Mouse (Mus musculus): Measurements from ENCODE around the gene Ccdc117.
"Not testable (repeated sequence)": the region's sequence is repeated elsewhere in the genome, so short reads cannot be mapped to it uniquely, and the experiment has no call there.

Ccdc117 gene

GRCm38 (mm10) chr11:5541799-5542481 lies at the start of gene Ccdc117:
TSS of gene Ccdc117 (minus strand) at chr11:5542187.
- peak; percentile 85 to 91 for DNase-seq

- no peak for DNase-seq
Measured at GRCm38 (mm10) chr11:5575046-5575445, 33.1 kb upstream of the Ccdc117 start.

- no peak for DNase-seq
Measured at GRCm38 (mm10) chr11:5573821-5574220, 31.8 kb upstream of the Ccdc117 start.

- no peak for DNase-seq
Measured at GRCm38 (mm10) chr11:5571856-5572255, 29.9 kb upstream of the Ccdc117 start.

- DNase-seq: no peak
Measured at GRCm38 (mm10) chr11:5569474-5569873, 27.5 kb upstream of the Ccdc117 start, which contains the start of gene Ankrd36. TSS of gene Ankrd36 (plus strand) at chr11:5569684.

GRCm38 (mm10) chr11:5568082-5568481 lies 26.1 kb upstream of the Ccdc117 start:
- DNase-seq: no peak

- no peak for DNase-seq
Measured at GRCm38 (mm10) chr11:5567654-5568053, 25.7 kb upstream of the Ccdc117 start.

GRCm38 (mm10) chr11:5566506-5566905 lies 24.5 kb upstream of the Ccdc117 start:
- no peak for DNase-seq

GRCm38 (mm10) chr11:5565596-5565995 lies 23.6 kb upstream of the Ccdc117 start:
- no peak for DNase-seq

- DNase-seq: no peak
Measured at GRCm38 (mm10) chr11:5563898-5564297, 21.9 kb upstream of the Ccdc117 start.

- no peak for DNase-seq
Measured at GRCm38 (mm10) chr11:5562625-5563268, 20.8 kb upstream of the Ccdc117 start.

- no peak for DNase-seq
Measured at GRCm38 (mm10) chr11:5560273-5560672, 18.3 kb upstream of the Ccdc117 start.

- DNase-seq: no peak
Measured at GRCm38 (mm10) chr11:5551931-5552330, 9.9 kb upstream of the Ccdc117 start.

GRCm38 (mm10) chr11:5551430-5551829 lies 9.4 kb upstream of the Ccdc117 start:
- no peak for DNase-seq

- DNase-seq: no peak
Measured at GRCm38 (mm10) chr11:5546693-5547092, 4.7 kb upstream of the Ccdc117 start.

- DNase-seq: no peak
Measured at GRCm38 (mm10) chr11:5545457-5545856, 3.5 kb upstream of the Ccdc117 start.

- DNase-seq: not testable (repeated sequence)
Measured at GRCm38 (mm10) chr11:5544709-5545108, 2.7 kb upstream of the Ccdc117 start.

- no peak for DNase-seq
Measured at GRCm38 (mm10) chr11:5543281-5543680, 1.3 kb upstream of the Ccdc117 start.

- no peak for DNase-seq
Measured at GRCm38 (mm10) chr11:5542482-5543185, 647 bp upstream of the Ccdc117 start.

- peak in 1 of 2 experiments; percentile 15 for DNase-seq
Measured at GRCm38 (mm10) chr11:5541230-5541798, 673 bp downstream of the Ccdc117 start.

GRCm38 (mm10) chr11:5540331-5540730 lies 1.7 kb downstream of the Ccdc117 start:
- no peak for DNase-seq

- not testable (repeated sequence) for DNase-seq
Measured at GRCm38 (mm10) chr11:5537454-5537853, 4.5 kb downstream of the Ccdc117 start.

- DNase-seq: no peak
Measured at GRCm38 (mm10) chr11:5533108-5533507, 8.9 kb downstream of the Ccdc117 start.

Data from thymus, postnatal 36 days (tissue).